Mouse (Mus musculus): ENCODE data around the gene Vwa8. TPM values are rescaled to one million over a fixed set of nuclear protein-coding genes. Genes with fewer than 3 reads are reported as not detected.

Vwa8 gene
- total RNA-seq, 2 experiments from 2014 or later: 54.5 to 69.9 TPM

DNA sequence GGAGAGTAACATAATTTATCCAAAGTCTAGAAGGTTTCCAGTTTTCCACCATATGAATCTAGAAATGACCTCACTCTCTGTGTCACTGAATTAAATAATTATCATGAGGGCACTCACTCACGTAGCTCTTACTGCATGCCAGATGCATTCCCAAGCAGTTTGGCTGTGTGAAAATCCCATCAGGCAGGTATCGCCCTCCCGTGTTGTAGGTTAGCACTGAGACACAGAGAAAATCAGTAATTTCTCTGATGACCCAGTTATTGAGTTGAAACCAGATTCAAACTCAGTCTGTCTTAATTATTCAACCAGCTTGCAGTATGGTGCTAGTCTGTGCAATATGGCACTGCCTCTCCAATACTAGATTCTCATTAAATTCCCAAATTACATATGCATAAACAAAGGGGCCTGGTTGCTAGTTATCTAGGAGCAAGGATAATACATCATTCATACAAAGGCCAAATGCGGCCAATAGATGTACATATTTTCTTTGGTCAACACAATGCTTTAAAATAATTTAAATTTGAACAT, 309.9 kb downstream of the Vwa8 start:
- intact Hi-C loops (cut with DNase I; ENCODE audit: low total_unique reads): no loop called here
- no peak for DNase-seq

DNA sequence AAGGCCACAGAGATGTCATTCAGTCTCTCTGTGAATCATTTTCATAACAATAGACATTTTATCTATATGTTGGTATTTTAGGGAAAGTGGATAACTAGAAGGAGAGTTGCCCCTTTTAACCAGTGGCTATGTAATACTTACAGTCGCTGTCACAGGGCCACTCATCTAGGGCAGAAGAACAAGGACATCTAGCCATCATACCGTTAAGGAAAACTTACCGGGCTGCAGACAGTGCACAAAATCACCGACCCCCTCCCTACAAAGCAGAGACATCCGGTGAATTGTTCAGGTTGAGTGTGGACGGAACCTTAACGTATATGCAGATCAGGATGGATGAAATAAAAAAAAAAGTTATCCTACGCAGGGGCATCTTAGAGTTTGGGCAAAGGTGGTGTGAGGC, 310.6 kb downstream of the Vwa8 start:
- intact Hi-C loops (cut with DNase I; ENCODE audit: low total_unique reads): no loop called here
- DNase-seq: no peak

DNA sequence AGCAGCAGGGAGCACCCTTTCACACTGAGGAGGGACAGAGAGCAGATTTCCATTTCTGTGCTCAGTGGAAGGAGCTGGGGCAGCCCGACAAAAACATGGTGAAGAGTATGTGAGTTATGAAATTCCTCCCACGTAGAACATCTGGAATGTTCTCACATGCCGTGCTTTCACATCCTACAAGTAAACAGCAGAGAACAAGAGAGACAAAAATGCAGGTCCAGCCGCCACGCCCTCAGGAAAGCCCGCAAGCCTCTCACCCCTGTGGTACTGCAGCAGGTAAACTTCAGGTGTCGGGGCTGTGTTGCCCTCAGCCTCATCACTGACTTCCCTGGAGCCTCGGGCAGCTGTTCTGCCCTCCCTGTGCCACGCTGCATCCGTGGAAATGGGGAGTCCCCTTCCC, 311.6 kb downstream of the Vwa8 start:
- intact Hi-C loops (cut with DNase I; ENCODE audit: low total_unique reads): no loop called here
- no peak for DNase-seq

DNA sequence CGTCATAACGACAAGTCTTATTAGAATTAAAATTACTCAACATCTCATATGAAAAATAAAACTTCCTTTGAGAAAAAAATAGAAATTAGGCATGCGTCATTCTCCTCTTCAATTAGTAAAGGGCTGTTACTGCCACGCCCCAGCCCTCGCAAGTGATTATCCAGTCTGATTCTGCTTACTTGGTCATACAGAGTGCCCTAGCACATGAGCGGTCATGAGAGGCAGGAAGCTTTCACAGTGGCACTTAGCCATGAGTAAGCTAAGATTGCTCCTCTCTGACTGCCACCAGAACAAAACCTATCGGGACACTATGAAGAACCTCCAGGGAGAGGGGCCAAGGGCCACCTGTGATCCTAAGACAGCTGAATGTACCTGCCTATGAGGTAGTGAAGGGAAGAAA, 312.1 kb downstream of the Vwa8 start:
- no peak for DNase-seq

DNA sequence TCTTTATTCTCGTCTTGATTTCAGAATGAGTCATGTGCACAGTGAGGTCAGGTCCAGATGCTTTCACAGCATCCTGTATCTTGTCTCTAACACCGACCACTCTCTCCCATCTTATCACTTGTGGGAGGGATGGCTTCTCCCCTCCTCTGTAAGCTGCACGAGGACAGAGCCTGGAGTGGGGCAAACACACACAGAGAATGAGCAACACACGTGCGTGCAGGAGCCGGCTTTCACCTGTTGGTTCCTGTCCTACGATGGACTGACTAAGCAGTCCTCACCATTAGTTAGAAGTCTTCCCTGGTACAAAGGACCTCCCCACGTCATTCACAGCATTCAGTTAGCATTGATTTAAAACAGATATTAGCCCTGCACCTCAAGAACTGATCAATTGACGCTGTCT, 312.9 kb downstream of the Vwa8 start:
- intact Hi-C loops (cut with DNase I; ENCODE audit: low total_unique reads): no loop called here
- DNase-seq: no peak

More for the DNA sequence above, 312.1 kb downstream of the Vwa8 start:
- intact Hi-C loops (cut with DNase I; ENCODE audit: low total_unique reads): no loop called here

DNA sequence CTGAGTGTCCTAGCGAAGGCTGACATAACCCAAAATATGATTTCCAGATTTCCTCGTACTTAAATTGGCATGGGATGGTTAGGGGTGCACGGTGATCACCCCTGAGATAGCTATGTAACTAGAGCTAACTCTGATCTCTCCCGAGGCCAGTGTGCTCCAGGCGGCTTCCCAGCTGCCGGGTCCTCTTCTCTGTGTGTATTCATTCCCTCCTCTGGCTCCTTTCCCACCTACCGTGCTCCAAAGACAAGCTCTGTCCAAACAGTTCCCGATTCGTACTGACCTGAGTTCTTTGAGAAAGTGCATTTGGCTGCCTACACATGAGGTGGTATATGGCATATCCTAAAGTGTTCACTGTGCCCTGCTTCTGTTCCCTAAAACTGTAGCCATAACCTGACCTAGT, 313.8 kb downstream of the Vwa8 start:
- no peak for DNase-seq
- intact Hi-C loops (cut with DNase I; ENCODE audit: low total_unique reads): no loop called here

DNA sequence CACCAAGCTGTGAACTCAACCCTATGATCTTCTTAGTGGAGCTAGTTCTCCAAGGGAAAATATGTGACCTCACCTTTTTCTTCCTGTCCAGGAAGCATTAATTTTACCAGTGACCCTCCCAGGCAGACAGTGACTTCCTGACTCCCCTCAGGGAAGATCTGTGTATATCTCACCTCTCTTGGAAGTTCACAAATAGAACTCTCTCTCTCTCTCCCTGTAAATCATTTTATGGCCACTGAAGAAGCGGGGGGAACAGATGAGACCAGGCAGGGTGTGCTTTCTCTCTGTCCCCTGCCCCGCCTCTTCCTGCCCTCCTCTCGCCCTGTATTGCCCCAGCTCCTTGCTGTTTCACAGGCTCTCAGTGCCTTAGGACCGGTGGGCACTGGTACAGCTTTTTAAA, 315.5 kb downstream of the Vwa8 start:
- intact Hi-C loops (cut with DNase I; ENCODE audit: low total_unique reads): no loop called here
- no peak for DNase-seq

DNA sequence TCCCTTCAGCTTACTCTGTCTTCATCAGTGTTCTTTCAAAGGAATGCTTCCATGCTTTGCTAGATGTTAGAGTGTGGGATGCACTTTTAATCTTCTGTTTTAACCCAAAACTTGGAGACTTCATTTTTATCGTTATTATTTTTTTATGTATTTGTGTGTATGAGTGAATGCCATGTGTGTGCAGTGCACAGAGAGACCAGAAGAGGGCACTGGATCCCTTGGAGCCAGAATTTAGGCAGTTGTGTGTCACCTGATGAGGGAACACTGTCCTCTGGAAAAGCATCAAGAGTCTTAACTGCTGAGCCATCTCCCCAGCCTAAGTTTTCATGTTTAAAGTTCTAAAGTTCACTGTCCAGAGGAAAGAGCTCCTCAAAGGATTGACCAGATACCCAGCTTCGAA, 316.1 kb downstream of the Vwa8 start:
- DNase-seq: no peak
- intact Hi-C loops (cut with DNase I; ENCODE audit: low total_unique reads): no loop called here

DNA sequence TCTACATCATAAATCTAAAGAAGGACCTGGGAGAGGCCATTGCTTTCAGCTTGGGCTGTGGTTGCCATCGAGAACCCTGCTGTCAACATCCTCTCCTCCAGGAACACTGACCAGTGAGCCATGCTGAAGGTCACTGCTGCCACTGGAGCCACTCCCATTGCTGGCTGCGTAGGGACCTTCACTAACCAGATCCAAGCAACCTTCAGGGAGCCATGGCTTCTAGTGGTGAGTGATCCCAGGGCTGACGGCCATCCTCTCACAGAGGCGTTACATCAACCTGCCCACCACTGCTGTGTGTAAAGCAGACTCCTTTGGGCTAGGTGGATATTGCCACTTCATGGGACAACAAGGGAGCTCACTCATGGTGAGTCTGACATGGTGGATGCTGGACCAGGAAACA, 325.7 kb downstream of the Vwa8 start:
- no peak for DNase-seq
- intact Hi-C loops (cut with DNase I; ENCODE audit: low total_unique reads): no loop called here

DNA sequence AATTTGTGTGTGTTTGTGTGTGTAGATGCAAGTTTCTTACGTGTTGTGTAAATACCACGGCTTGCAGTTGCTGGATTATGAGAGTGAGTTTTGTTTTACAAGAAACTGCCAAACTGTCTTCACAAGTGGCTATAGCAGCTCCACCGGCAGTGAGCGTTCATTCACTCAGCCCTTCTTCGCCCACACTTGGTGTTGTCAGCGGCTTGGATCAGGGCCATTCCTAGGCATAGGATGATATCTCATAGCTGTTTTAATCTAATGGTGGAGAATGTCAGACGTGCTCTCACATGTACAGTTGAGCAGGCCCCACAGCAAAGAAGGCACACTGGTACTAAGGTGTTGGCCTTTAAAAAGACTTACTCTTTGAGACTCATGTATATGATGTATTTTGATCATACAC, 328.9 kb downstream of the Vwa8 start:
- intact Hi-C loops (cut with DNase I; ENCODE audit: low total_unique reads): no loop called here
- no peak for DNase-seq

DNA sequence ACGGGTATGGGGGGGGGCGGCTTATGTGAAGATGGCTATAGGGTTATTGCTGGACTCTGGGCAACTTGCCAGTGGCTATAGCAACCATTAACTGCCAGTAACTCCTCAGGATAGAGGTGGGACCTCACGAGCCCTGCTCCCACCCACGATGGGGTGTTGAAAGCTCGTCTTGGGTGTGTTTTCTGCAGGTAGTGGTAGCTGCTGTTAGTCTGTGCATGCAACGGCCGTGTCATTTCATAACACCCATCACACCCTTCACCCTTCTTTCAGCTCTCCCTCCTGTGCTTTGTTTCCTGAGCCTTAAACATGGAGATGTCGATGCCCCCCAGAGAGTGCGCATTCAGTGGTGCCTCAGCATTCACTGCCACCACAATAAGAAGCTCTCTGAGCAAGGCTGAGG, 329.4 kb downstream of the Vwa8 start:
- intact Hi-C loops (cut with DNase I; ENCODE audit: low total_unique reads): no loop called here
- DNase-seq: no peak

DNA sequence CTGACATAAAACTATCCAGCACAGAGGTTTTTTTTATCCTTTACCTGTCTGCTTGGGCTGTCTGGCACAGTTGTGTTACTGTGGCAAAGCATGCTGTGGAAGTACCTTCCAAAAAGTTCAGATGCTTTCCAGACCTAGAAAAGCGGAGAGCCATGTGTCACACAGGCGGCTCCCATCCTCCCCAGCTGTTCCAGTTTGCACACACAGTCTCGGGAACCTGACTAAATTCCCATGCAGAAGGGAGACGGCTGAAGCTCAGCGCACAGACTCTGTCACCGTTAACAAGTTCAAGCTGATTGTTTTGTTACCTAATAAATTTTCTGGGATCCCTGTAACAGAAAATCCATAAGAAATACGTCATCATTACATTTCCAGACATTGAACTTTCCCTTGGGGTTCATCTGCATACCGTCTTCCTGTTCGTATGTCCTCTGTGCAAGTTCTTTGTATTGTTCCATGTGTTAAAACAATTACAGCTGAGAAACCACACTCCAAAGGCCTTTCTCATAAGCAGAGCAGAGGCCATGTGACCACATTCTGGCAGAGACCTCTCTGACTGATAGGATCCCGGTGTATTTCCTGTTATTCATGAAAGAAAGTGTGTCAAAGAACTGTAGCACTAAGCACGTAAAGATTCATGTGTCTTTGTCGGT, 331.4 kb downstream of the Vwa8 start:
- intact Hi-C loops (cut with DNase I; ENCODE audit: low total_unique reads): no loop called here
- no peak for DNase-seq

DNA sequence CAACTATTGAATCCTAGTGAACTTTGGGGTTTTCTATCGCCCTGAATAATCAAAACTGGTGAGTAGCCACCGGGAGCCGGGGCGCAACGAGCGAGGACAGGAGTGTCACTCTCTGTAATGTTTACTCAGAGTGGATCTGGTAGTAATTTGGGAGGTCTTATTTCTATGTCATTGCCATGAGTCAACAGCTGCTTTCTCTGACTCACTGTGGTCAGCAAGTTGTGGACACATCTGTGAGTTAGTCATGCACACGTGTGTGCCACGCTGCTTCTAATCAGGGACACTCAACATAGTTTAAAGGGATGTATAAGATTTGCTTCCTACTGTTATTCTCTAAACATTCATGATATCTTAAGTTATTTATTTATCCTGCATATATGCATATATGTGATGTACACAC, 332.9 kb downstream of the Vwa8 start:
- intact Hi-C loops (cut with DNase I; ENCODE audit: low total_unique reads): no loop called here

DNA sequence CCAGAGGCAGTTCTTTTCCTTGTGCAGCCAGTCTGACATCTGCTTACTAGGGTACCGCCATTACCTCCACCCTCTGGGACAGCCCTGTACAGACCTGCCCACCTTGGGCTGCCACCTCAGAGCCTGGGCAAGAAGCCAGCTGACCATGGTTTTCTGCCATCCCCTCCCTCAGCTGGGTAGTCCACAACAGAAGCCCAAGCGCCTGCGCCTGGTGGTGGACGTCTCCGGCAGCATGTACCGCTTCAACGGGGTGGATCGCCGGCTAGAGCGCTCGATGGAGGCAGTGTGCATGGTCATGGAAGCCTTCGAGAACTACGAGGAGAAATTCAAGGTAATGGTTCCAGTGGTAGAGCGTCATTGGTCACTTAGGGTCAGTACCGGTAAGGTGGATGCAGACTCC, 333.9 kb downstream of the Vwa8 start:
- DNase-seq: no peak
- intact Hi-C loops (cut with DNase I; ENCODE audit: low total_unique reads): no loop called here

More for the DNA sequence above, 332.9 kb downstream of the Vwa8 start:
- DNase-seq: no peak

DNA sequence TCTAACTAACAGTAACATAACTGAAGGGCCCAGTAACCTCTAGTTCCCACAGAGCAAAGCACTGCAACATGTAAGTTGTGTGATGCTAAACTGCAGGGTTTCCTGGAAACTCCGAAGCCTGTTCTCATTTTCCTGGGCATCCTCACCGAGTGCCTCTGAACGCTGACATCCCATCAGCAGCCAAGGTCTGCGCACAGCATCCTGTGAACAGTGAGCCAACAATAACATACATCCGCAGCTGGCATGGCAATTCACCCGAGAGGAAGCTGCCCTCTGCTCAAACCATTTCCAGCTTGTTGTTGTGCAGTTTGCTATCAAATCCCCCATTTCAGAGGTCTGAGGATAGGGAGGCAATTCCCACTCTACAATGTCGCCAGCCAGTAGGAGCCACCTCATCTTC, 334.4 kb downstream of the Vwa8 start:
- no peak for DNase-seq
- intact Hi-C loops (cut with DNase I; ENCODE audit: low total_unique reads): no loop called here

DNA sequence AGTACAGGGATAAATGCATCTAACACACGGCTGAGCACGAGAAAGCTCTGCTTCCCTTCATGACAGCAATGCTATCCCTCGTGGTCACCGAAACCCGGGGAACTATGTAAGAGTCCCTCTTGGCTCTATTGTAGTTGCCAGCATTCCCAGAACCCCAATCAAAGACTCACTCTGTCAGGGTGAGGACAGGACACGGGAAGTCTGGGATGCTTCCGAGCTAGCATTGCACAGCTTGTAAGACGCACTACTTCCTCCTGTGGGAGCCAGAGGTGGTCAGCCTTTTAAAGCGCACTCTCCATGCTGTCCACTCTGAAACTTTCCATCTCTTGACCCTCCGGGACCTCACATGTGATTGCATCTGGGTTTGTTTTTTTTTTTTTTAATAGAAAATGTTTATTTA, 335.2 kb downstream of the Vwa8 start:
- intact Hi-C loops (cut with DNase I; ENCODE audit: low total_unique reads): no loop called here
- no peak for DNase-seq

DNA sequence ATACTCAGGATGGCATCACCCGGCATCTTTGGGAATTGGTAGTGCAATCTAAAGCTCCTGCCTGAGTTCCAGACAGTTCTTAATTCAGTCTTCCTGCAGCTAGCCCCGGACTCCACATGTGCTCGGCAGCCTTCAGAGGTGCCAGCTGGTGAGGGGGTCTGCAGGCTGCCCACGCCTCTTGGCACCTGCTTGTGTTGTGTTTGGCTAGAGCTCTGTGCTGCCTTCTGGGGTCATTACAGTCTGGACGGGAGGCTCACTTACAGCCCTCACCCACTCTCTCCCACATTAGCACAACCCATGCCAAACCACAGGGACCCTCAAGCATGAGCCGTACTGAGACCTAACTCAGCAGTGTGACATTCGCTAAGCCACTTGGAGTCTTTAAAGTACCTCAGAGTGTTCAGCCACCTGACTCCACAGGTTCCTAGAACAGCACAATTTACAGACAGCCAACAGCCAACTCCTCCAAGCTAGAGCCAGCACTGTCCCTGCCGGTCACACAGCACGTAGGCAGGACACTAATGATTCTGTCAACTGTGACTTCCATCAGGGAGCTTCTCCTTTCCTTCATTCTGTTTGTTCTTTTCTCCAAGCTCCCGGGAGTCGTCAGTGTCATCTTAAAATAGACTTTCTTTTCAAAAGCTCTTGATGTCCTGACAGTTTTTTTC, 336.3 kb downstream of the Vwa8 start:
- DNase-seq: no peak
- intact Hi-C loops (cut with DNase I; ENCODE audit: low total_unique reads): no loop called here

DNA sequence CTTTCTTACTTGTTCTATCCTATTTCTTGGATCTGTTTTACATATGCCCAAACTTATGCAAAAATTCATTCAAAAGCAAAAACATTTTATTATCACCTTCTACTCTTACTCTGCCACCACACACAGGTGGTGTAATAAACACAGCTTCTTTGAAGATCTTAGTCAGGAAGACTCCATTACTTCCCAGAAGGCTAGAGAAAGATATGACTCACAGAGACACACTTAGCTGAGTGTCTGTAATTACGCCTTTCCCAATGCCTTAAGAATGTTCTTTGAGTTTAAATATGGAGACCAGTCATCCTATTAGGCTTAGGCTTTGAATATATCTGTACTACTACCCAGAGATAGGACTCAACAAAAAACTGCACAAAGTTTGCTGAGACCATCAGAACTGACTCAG, 338.1 kb downstream of the Vwa8 start:
- intact Hi-C loops (cut with DNase I; ENCODE audit: low total_unique reads): no loop called here
- DNase-seq: no peak

DNA sequence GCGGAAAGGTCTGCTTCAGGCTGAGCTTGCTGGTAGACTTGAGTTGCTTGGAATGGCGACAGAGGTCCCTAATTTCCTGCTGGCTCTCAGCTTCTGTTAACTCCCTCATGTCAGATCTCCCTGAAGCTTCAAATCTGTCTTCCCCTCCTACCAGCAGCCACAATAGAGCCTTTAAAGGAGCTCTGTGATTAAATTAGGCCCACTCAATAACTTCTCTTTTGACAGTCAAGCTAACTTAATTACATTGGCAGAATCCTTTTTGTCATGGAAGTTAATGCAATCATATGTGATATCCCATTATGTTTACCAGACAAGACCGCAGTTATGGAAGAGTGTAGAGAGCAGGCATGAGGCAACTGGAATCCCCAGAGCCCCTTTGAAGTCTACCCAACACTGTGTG, 347.9 kb downstream of the Vwa8 start:
- intact Hi-C loops (cut with DNase I; ENCODE audit: low total_unique reads): no loop called here
- no peak for DNase-seq

DNA sequence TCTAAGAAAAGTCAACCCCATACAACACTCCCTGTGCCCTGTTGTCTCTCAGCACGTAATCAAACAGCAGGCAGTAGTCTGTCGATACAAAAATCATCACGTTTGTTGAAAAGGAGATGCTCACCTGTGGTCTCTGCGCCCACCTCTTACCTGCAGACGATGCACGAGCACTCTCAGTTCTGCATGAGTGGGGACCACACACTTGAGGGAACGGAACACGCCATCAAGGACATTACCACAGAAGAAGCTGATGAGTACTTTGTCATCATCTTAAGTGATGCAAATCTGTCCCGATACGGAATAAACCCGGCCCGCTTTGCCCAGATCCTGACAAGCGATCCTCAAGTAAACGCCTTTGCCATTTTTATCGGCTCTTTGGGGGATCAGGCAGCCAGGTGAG, 349.2 kb downstream of the Vwa8 start:
- no peak for DNase-seq
- intact Hi-C loops (cut with DNase I; ENCODE audit: low total_unique reads): no loop called here

DNA sequence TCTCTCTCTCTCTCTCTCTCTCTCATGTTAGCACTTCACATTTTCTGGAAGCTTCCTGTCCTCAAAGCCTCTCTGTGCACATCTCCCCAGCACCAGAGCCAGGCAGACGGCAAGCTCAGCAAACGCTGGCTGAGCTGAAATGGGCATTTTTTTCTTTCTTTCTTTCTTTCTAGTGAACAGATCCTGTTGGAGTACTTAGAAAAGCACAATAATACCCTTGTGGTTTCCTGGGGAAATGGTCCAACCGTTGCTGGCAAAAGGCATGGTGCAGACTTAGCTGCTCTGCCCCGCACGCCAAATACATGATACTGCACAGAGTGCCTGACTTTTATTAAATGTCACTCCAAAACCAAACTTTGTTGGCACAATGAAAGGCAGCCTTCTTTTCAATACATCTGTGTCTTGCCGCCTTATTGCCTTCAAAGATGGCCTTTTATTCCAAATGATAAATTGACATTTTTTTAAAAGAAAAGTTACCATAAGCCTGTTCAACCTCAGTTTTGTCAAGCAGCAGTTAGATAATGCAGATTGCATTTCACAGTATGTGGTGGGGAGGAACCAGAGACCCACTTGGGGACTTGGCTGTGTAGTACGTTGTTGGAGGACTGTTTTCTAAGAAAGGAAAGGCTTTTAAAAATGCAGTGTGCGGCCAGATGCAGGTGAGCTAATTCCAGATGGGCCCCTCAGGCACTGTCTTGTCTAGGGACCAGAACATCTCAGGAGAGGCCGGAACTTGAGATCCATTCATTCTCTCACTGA, 351.5 kb downstream of the Vwa8 start:
- intact Hi-C loops (cut with DNase I; ENCODE audit: low total_unique reads): no loop called here
- DNase-seq: peak; percentile 67
